Mouse (Mus musculus) CH12.LX (cell line): Measurements from ENCODE around the gene Epha2. TPM values are rescaled to one million over a fixed set of nuclear protein-coding genes. Genes with fewer than 3 reads are reported as not detected.

Source experiments
- DNase-seq: peaks from one replicate; pipeline ENCODE4 v3.0.0-alpha.2; 2013; ENCODE audit errors: extremely low read depth
- H3K27ac ChIP-seq: 2 replicates; pipeline ENCODE4 v1.5.1; 2012; ENCODE audit warnings: low read depth, mild to moderate bottlenecking, control low read depth, moderate library complexity; ENCODE audit not compliant: insufficient read depth
- H3K27me3 ChIP-seq: replicated peaks from 2 replicates; pipeline ENCODE3; 2012; ENCODE audit warnings: inconsistent platforms
- H3K36me3 ChIP-seq, 2 experiments: replicated peaks in 1 of 2; 2 replicates each; pipeline versions ENCODE3 to v1.6.1; 2012; ENCODE audit warnings: inconsistent platforms in 1 of 2, low read length in 1 of 2, mild to moderate bottlenecking in 1 of 2, mixed read lengths in 1 of 2, moderate library complexity in 1 of 2; ENCODE audit not compliant: control insufficient read depth in 1 of 2, insufficient read depth in 1 of 2
- H3K4me1 ChIP-seq, 2 experiments: 2 replicates each; pipeline ENCODE4 v1.6.1; 2012; ENCODE audit warnings: inconsistent platforms in 1 of 2, moderate library complexity in 1 of 2; ENCODE audit not compliant: insufficient read depth in 2 of 2, control insufficient read depth in 1 of 2
- H3K4me2 ChIP-seq: 2 replicates; pipeline ENCODE4 v1.6.1; 2012; ENCODE audit warnings: low read depth, mild to moderate bottlenecking, control low read depth; ENCODE audit not compliant: poor library complexity, insufficient read depth, severe bottlenecking
- H3K4me3 ChIP-seq, 3 experiments: fragments of 150-350 bp in 1 of 3; sonication (generic) in 1 of 3; replicated peaks in 1 of 3; 2 replicates each; pipeline versions ENCODE3 to v1.5.1; 2011 to 2012; ENCODE audit warnings: low read depth in 2 of 3, low read length in 2 of 3, mild to moderate bottlenecking in 2 of 3, moderate library complexity in 2 of 3, control low read depth in 1 of 3, improper control_type of control experiment in 1 of 3, inconsistent platforms in 1 of 3, mixed read lengths in 1 of 3; ENCODE audit not compliant: poor library complexity in 1 of 3
- H3K79me2 ChIP-seq: replicated peaks from 2 replicates; pipeline ENCODE4 v1.6.1; 2012; ENCODE audit warnings: mild to moderate bottlenecking, moderate library complexity; ENCODE audit not compliant: control insufficient read depth, poor library complexity, insufficient read depth, severe bottlenecking; ENCODE audit errors: extremely low read depth
- H3K9ac ChIP-seq: 2 replicates; pipeline ENCODE4 v1.6.1; 2012; ENCODE audit warnings: low read depth, mild to moderate bottlenecking, control low read depth, moderate library complexity; ENCODE audit not compliant: insufficient read depth
- H3K9me3 ChIP-seq: replicated peaks from 2 replicates; pipeline ENCODE3; 2012; ENCODE audit warnings: low read length, inconsistent platforms, mixed read lengths
- CHD1 ChIP-seq: IDR thresholded peaks from 2 replicates; pipeline ENCODE4 v1.6.1; 2012; ENCODE audit warnings: low read depth, low read length, improper control_type of control experiment, inconsistent platforms
- E2F4 ChIP-seq: IDR thresholded peaks from 2 replicates; pipeline ENCODE4 v1.6.1; 2011; ENCODE audit warnings: low read depth, low read length, improper control_type of control experiment; ENCODE audit not compliant: insufficient replicate concordance
- ETS1 ChIP-seq: conservative IDR thresholded peaks from 2 replicates; pipeline ENCODE4 v1.6.1; 2012; ENCODE audit warnings: low read depth, mild to moderate bottlenecking, inconsistent platforms, low read length, improper control_type of control experiment, moderate library complexity
- GABPA ChIP-seq: IDR thresholded peaks from 2 replicates; pipeline ENCODE4 v1.6.1; 2012; ENCODE audit warnings: low read depth, low read length, improper control_type of control experiment, inconsistent platforms; ENCODE audit not compliant: insufficient replicate concordance
- HCFC1 ChIP-seq: IDR thresholded peaks from 2 replicates; pipeline ENCODE4 v1.6.1; 2012; ENCODE audit warnings: low read depth, mild to moderate bottlenecking, inconsistent platforms, low read length, improper control_type of control experiment
- IRF4 ChIP-seq: IDR thresholded peaks from 2 replicates; pipeline ENCODE4 v1.6.1; 2014; ENCODE audit warnings: low read depth, mild to moderate bottlenecking, inconsistent platforms, low read length, improper control_type of control experiment
- KAT2A ChIP-seq: IDR thresholded peaks from 2 replicates; pipeline ENCODE4 v1.6.1; 2012; ENCODE audit warnings: low read length, improper control_type of control experiment, inconsistent platforms; ENCODE audit not compliant: insufficient replicate concordance
- MAFK ChIP-seq: IDR thresholded peaks from 2 replicates; pipeline ENCODE4 v1.6.1; 2011; ENCODE audit warnings: low read length, improper control_type of control experiment; ENCODE audit not compliant: insufficient replicate concordance
- PAX5 ChIP-seq: IDR thresholded peaks from 2 replicates; pipeline ENCODE4 v1.6.1; 2012; ENCODE audit warnings: low read length, inconsistent platforms, mixed read lengths
- POLR2A ChIP-seq: IDR thresholded peaks from 2 replicates; pipeline ENCODE4 v1.6.1; 2011; ENCODE audit warnings: low read depth, mild to moderate bottlenecking, improper control_type of control experiment, low read length
- RAD21 ChIP-seq: IDR thresholded peaks from 2 replicates; pipeline ENCODE4 v1.6.1; 2011; ENCODE audit warnings: low read depth, mild to moderate bottlenecking, low read length, improper control_type of control experiment, moderate library complexity
- SIN3A ChIP-seq: IDR thresholded peaks from 2 replicates; pipeline ENCODE4 v1.6.1; 2012; ENCODE audit warnings: low read length, improper control_type of control experiment, inconsistent platforms
- USF1 ChIP-seq: IDR thresholded peaks from 2 replicates; pipeline ENCODE4 v1.6.1; 2014; ENCODE audit warnings: low read depth, mild to moderate bottlenecking, inconsistent platforms, low read length, improper control_type of control experiment
- USF2 ChIP-seq: conservative IDR thresholded peaks from 2 replicates; pipeline ENCODE4 v1.6.1; 2011; ENCODE audit warnings: low read depth, low read length, improper control_type of control experiment
- ZC3H11A ChIP-seq: IDR thresholded peaks from 2 replicates; pipeline ENCODE4 v1.6.1; 2012; ENCODE audit warnings: low read depth, mild to moderate bottlenecking, inconsistent platforms, low read length, improper control_type of control experiment
- ZKSCAN1 ChIP-seq: IDR thresholded peaks from 2 replicates; pipeline ENCODE4 v1.6.1; 2012; ENCODE audit warnings: low read depth, inconsistent platforms, low read length, improper control_type of control experiment, borderline replicate concordance
- dilution Hi-C: fragments of 300-500 bp; cut with MboI; formaldehyde crosslinking; loops from 2 replicates; pipeline ENCODE4 v1.14.3; 2020; ENCODE audit warnings: low sequenced_read_pairs; ENCODE audit not compliant: extremely low pct_unique_long_range_greater_than_20kb, extremely low pct_ligation_motif_present
- in situ Hi-C: fragments of 300-500 bp; cut with MboI; formaldehyde crosslinking; loops from 3 replicates; pipeline ENCODE4 v1.14.3; 2019; ENCODE audit warnings: low sequenced_read_pairs, low pct_ligation_motif_present, low pct_unique_long_range_greater_than_20kb, mixed read lengths
- polyA plus RNA-seq: library from polyadenylated mRNA; unstranded; fragments of >175 nt; gene quantifications from 2 replicates; pipeline ENCODE4 v1.2.1, GENCODE M21; 2012; ENCODE audit warnings: low read depth; ENCODE audit not compliant: insufficient read length
- total RNA-seq, 2 experiments: library from RNA; depleted of rRNA; stranded (reverse); fragments of 300-350 nt in 1 of 2; fragments of >200 nt in 1 of 2; gene quantifications; 2 replicates each; pipeline ENCODE4 v1.2.3; 2012 to 2014

Gene Epha2
- total and polyA plus RNA-seq, 3 experiments: 0.55 to 0.81 (median 0.67) TPM

GRCm38 (mm10) chr4:141365876-141366275 is 64.8 kb downstream of the Epha2 start:
- H3K9ac ChIP-seq: no peak overlapping the region
- no peaks in the 10 kb centered on the region for H3K36me3 ChIP-seq
- no peaks in the 10 kb centered on the region for H3K79me2 ChIP-seq
- H3K4me3 ChIP-seq: no peak overlapping the region
- TF ChIP-seq RAD21 (no peak), ETS1 (no peak), MAFK (no peak), USF1 (no peak), HCFC1 (no peak), GABPA (no peak), E2F4 (no peak), CHD1 (no peak), IRF4 (no peak), ZKSCAN1 (no peak), PAX5 (no peak), POLR2A (no peak), SIN3A (no peak)
- no peak overlapping the region for H3K27ac ChIP-seq
- in situ Hi-C loops: loop anchor here (10.0 kb wide), 1 partner anchor 221 kb away; the partner anchor contains the start of gene Fbxo42
- H3K4me2 ChIP-seq: no peak overlapping the region
- H3K27me3 ChIP-seq: peaks cover 90% of the 10 kb centered on the region
- no peak for DNase-seq
- dilution Hi-C loops: no loop called here
- no peaks in the 10 kb centered on the region for H3K9me3 ChIP-seq
- peaks cover 6 to 7% of the 10 kb centered on the region in 2 experiments; a peak in 3 of 4 replicates for H3K4me1 ChIP-seq

- TF ChIP-seq ZC3H11A: no peak
- no peak for TF ChIP-seq PAX5
- TF ChIP-seq KAT2A: no peak
- TF ChIP-seq USF2: no peak
- Histone ChIP-seq H3K4me2 (peak within 1 kb of the TSS; percentile 58), H3K27me3 (peaks cover 92% of the 10 kb centered on the region), H3K36me3 (no peaks in the 10 kb centered on the region), H3K4me3 (no peak within 1 kb of the TSS), H3K9me3 (no peaks in the 10 kb centered on the region), H3K79me2 (no peaks in the 10 kb centered on the region), H3K4me1 (peaks cover 2 to 3% of the 10 kb centered on the region in 2 experiments; a peak in 3 of 4 replicates), H3K27ac (no peak within 1 kb of the TSS), H3K9ac (no peak within 1 kb of the TSS)
- in situ Hi-C loops (loop anchor here (10.0 kb wide), 1 partner anchor 223 kb away; the partner anchor contains the start of gene Fbxo42), dilution Hi-C loops (no loop called here)
- no peak for DNase-seq
Observed at GRCm38 (mm10) chr4:141367997-141368791, 67.2 kb downstream of the Epha2 start, which contains the start of gene Fam131c. Fam131c (plus strand) TSS chr4:141368220.
